Mouse (Mus musculus): ENCODE data around the gene Tpx2.

DNA sequence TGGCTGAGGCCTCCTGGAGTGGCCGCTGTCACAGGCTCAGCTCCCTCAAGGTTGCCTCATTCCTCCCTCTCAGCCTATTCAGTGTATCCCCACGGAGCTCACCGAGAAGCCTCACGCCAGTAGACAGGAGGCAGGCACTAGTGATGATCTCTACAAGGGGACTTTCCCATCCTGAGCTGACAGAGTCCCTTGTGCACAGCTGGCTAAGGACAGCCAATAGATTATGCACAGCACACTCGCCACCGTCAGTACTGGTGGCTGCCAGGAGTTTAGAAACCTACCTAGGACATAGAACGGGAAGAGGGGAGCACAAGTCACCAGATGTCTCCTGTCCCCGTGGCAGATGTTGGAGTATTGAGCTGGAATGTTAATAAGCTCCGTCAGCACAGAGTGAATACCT lies 69.9 kb downstream of the Tpx2 start:
- TF ChIP-seq CTCF (IDR thresholded peaks at IDR 0.05; ENCODE audit: low read depth, low read length) = no peak
- TF ChIP-seq POLR2A (IDR thresholded peaks at IDR 0.05; ENCODE audit: insufficient read depth, low read length) = no peak
